Mouse (Mus musculus) layer of hippocampus, adult 2 months (tissue): Measurements from ENCODE around the gene Dock9. TPM values are rescaled to one million over a fixed set of nuclear protein-coding genes. Genes with fewer than 3 reads are reported as not detected.

Source experiments
- DNase-seq, 2 experiments: peaks; one replicate each; pipeline ENCODE4 v3.0.0; 2022; ENCODE audit warnings: low spot score in 2 of 2
- H3K27ac ChIP-seq: fragments of 200-600 bp; 2 replicates; pipeline ENCODE4 v1.8.1; 2022
- H3K4me3 ChIP-seq: fragments of 200-600 bp; 2 replicates; pipeline ENCODE4 v1.8.1; 2022; ENCODE audit warnings: mild to moderate bottlenecking
- CTCF ChIP-seq: fragments of 200-600 bp; conservative IDR thresholded peaks from 2 replicates; pipeline ENCODE4 v1.8.1; 2022; ENCODE audit warnings: antibody characterized with exemption, mild to moderate bottlenecking, moderate library complexity
- total RNA-seq, 2 experiments: library from RNA; stranded (reverse); gene quantifications; 2 replicates each; pipeline ENCODE4 v1.2.3; 2021

Dock9 gene
- total RNA-seq, 2 experiments from 2014 or later, result 217 to 222 TPM

DNA sequence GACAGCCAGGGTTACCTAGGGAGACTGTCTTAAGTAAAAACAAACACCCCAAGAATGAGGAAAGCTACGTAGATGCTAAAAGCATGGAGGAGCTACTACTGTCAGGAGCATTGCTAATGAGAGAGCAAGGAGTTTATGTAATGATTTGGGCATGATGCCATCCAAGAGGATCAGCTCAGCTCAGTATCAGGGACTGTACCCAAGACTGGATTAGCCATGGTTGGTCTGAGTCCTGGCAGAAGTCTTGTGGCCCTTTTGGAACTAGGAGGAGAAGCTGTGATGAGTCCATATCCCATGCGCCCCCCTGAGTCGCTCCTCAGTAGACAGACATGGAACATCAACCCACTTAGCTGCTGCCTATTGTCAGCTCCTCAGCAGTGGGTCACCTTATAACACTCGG, 301.9 kb downstream of the Dock9 start:
- TF ChIP-seq CTCF, result no peak
- H3K4me3 ChIP-seq, result no peak overlapping the region
- DNase-seq, result no peak

GRCm38 (mm10) chr14:121495120-121495519, 302.5 kb downstream of the Dock9 start:
- H3K4me3 ChIP-seq, result no peak overlapping the region
- TF ChIP-seq CTCF, result no peak
- H3K27ac ChIP-seq, result no peak overlapping the region
- no peak for DNase-seq

More for the DNA sequence above, 301.9 kb downstream of the Dock9 start:
- no peak overlapping the region for H3K27ac ChIP-seq

DNA sequence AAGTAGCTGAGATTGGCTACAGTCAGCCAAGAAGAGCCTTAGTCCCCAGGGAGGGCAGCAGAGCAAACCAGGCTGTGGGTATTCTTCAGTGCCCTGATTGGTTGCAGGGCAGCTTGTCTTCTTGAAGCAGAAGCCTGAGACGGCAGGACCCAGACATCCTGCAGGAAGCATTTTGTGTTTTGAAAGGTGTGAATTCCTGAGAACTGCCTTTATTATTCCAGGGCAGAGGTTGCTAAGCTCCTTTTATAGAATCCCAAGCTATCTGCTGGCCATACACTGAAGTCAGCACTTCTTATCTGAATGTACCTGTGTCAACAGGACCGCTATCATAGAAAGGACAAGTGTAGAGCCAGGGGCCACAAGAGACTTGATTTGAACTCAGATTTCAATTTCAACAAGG, 303.4 kb downstream of the Dock9 start:
- TF ChIP-seq CTCF, result no peak
- no peak for DNase-seq
- Histone ChIP-seq H3K27ac (no peak overlapping the region), H3K4me3 (no peak overlapping the region)

- no peak overlapping the region for H3K27ac ChIP-seq
- no peak for DNase-seq
- TF ChIP-seq CTCF, result no peak
- H3K4me3 ChIP-seq, result no peak overlapping the region
These were observed 303.9 kb downstream of the Dock9 start for GRCm38 (mm10) chr14:121493712-121494111.

- Histone ChIP-seq H3K27ac (no peak overlapping the region), H3K4me3 (no peak overlapping the region)
- TF ChIP-seq CTCF, result no peak
- DNase-seq, result no peak
These were observed 305.3 kb downstream of the Dock9 start for GRCm38 (mm10) chr14:121492328-121492727.

Other genes starting within 250 kb of the Dock9 start
- gene Ubac2, start 80.8 kb upstream of the Dock9 start, total RNA-seq, result 10 to 100 TPM; 46.1 to 48.3 TPM
- not detected for gene Gpr18, start 117.9 kb upstream of the Dock9 start, total RNA-seq
- 1 to 10 TPM in 1 of 2 experiments, under 1 TPM in 1; 0.56 to 1.0 TPM for gene Gpr183, start 167.4 kb upstream of the Dock9 start, total RNA-seq
- gene Timm8a2, start 236.8 kb upstream of the Dock9 start, total RNA-seq, result not detected